Mouse (Mus musculus) ES-Bruce4 (cell line): ENCODE measurements around the gene Tor2a.

Experiments
- CTCF ChIP-seq: IDR thresholded peaks from one replicate; pipeline ENCODE4 v1.8.1; 2011; ENCODE audit warnings: low read depth, low read length
- EP300 ChIP-seq: IDR thresholded peaks from 2 replicates; pipeline ENCODE4 v1.6.1; 2011; ENCODE audit warnings: low read depth, low read length; ENCODE audit not compliant: insufficient read depth
- POLR2A ChIP-seq: IDR thresholded peaks from one replicate; pipeline ENCODE4 v1.8.1; 2011; ENCODE audit warnings: low read length; ENCODE audit not compliant: insufficient read depth

DNA sequence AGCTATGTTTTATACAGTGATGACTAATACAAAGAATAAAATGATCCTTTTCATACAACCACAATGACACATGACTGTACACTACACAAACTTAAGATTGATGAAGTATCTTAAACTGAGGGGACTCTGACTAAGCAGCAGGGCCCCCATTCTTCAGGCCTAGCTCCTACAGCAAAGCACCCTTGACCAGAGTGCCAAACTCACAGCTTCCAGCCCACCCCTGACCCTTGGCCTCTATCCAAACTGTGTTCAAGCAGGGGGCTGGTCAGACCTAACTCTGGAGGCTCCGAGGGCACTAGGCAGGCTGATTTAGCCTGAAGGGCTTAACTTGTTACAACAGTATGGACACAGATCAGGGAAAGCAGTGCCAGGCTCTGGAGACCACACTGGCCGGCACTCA is 31.5 kb downstream of the Tor2a start:
- no peak for TF ChIP-seq CTCF
- no peak for TF ChIP-seq EP300
- no peak for TF ChIP-seq POLR2A
